In genomic region chr1:92909068-92909467, GRCm38 (mm10) we compare ENCODE assay signal across 12 mouse cellular contexts. TPM values are rescaled to one million over a fixed set of nuclear protein-coding genes. Genes with fewer than 3 reads are reported as not detected.
DNase-seq lines count a peak whose midpoint lies in the region; ATAC-seq and TF ChIP-seq lines count a peak whose summit lies in the region.
"Had no signal": no experiment of that assay in that cellular context is flagged by ENCODE, and none has a peak within 500 bp of the region (broad histone marks: within the 10 kb centered on the region; RNA-seq: fewer than 3 reads in every experiment).

No protein-coding gene starts in this region.

- DNase-seq in thymus, adult 2 months, result peak; percentile 46
- DNase-seq in thymus, adult 18-20 months, result no peak
- peak; percentile 47 for DNase-seq in embryonic facial prominence, embryonic 14.5 days (ENCODE audit: low spot score)
- peak; percentile 47 for DNase-seq in yolk sac, embryonic 10.5 days (ENCODE audit: low spot score)
- no peak for DNase-seq in heart, adult 18-20 months
- no peak for DNase-seq in lung, postnatal 4 days
- DNase-seq: adrenal gland, adult 8-10 months; lung, postnatal 14 days; right cerebral cortex, postnatal 25 days had no signal

- H3K9me3 ChIP-seq in intestine, postnatal 0 days (ENCODE audit: control insufficient read depth), result no peaks in the 10 kb centered on the region
- H3K9me3 ChIP-seq in intestine, embryonic 16.5 days (ENCODE audit: control insufficient read depth, low read length), result no peaks in the 10 kb centered on the region
- H3K9me3 ChIP-seq in embryonic facial prominence, embryonic 14.5 days (ENCODE audit: control insufficient read depth, low read length), result no peaks in the 10 kb centered on the region

- H3K4me2 ChIP-seq in intestine, postnatal 0 days (replicated peaks; ENCODE audit: low read depth), result no peak overlapping the region
- no peak overlapping the region for H3K4me2 ChIP-seq in intestine, embryonic 16.5 days (ENCODE audit: low read depth, low read length)
- H3K4me2 ChIP-seq in embryonic facial prominence, embryonic 14.5 days (ENCODE audit: low read depth, low read length), result no peak overlapping the region

- WGBS in intestine, postnatal 0 days, result 74% methylated on average over 4 of the region's 4 CpGs
- WGBS in intestine, embryonic 16.5 days, result 75% methylated on average over 4 of the region's 4 CpGs
- WGBS in thymus, adult 2 months, result 87% methylated on average over 4 of the region's 4 CpGs
- WGBS in embryonic facial prominence, embryonic 14.5 days, result 73% methylated on average over 4 of the region's 4 CpGs

- no peaks in the 10 kb centered on the region for H3K27me3 ChIP-seq in intestine, postnatal 0 days (replicated peaks; ENCODE audit: control insufficient read depth, insufficient read depth, low read length)
- H3K27me3 ChIP-seq in intestine, embryonic 16.5 days (replicated peaks; ENCODE audit: control insufficient read depth, insufficient read depth, low read length), result no peaks in the 10 kb centered on the region
- H3K27me3 ChIP-seq in thymus, adult 2 months (ENCODE audit: control insufficient read depth, insufficient read depth, low read length), result no peaks in the 10 kb centered on the region
- no peaks in the 10 kb centered on the region for H3K27me3 ChIP-seq in embryonic facial prominence, embryonic 14.5 days (replicated peaks; ENCODE audit: control insufficient read depth, insufficient read depth, low read length)

- H3K4me1 ChIP-seq in intestine, postnatal 0 days (replicated peaks; ENCODE audit: control insufficient read depth, insufficient read depth, low read length), result peaks cover 8% of the 10 kb centered on the region; the same call in 1 of the 2 replicates
- peaks cover 27% of the 10 kb centered on the region for H3K4me1 ChIP-seq in intestine, embryonic 16.5 days (ENCODE audit: control insufficient read depth, insufficient read depth, low read length)
- H3K4me1 ChIP-seq in thymus, adult 2 months (replicated peaks; ENCODE audit: control insufficient read depth, insufficient read depth, low read length), result peaks cover 39% of the 10 kb centered on the region
- H3K4me1 ChIP-seq in embryonic facial prominence, embryonic 14.5 days (ENCODE audit: control insufficient read depth, insufficient read depth, low read length), result peaks cover 24% of the 10 kb centered on the region

- peak; percentile 62 for TF ChIP-seq CTCF in intestine, postnatal 0 days (IDR thresholded peaks at IDR 0.05; ENCODE audit: low read depth)
- no peak for TF ChIP-seq CTCF in thymus, adult 2 months (IDR thresholded peaks at IDR 0.05; ENCODE audit: borderline replicate concordance, control insufficient read depth, extremely low read depth, insufficient read depth, low read length, poor library complexity)

- peaks cover 4% of the 10 kb centered on the region; the same call in 1 of the 2 replicates for H3K36me3 ChIP-seq in intestine, postnatal 0 days (ENCODE audit: control insufficient read depth, insufficient read depth)
- H3K36me3 ChIP-seq in intestine, embryonic 16.5 days (ENCODE audit: control insufficient read depth, insufficient read depth, low read length), result no peaks in the 10 kb centered on the region
- no peaks in the 10 kb centered on the region for H3K36me3 ChIP-seq in thymus, adult 2 months (ENCODE audit: control insufficient read depth, insufficient read depth, low read length)
- H3K36me3 ChIP-seq in embryonic facial prominence, embryonic 14.5 days (ENCODE audit: control insufficient read depth, insufficient read depth, low read length), result peaks cover under 1% of the 10 kb centered on the region; the same call in 1 of the 2 replicates

- no peak for TF ChIP-seq POLR2A in thymus, adult 2 months (IDR thresholded peaks at IDR 0.05; ENCODE audit: control insufficient read depth, extremely low read depth, insufficient read depth, low read length, poor library complexity)

- no peak overlapping the region for H3K27ac ChIP-seq in intestine, postnatal 0 days (ENCODE audit: low read depth, low read length)
- no peak overlapping the region for H3K27ac ChIP-seq in intestine, embryonic 16.5 days (ENCODE audit: low read length)
- no peak overlapping the region for H3K27ac ChIP-seq in thymus, adult 2 months (ENCODE audit: control insufficient read depth, insufficient read depth, low read length)
- H3K27ac ChIP-seq in embryonic facial prominence, embryonic 14.5 days (replicated peaks; ENCODE audit: low read depth, low read length), result no peak overlapping the region

- H3K4me3 ChIP-seq in intestine, postnatal 0 days (ENCODE audit: low read depth, low read length), result no peak overlapping the region
- H3K4me3 ChIP-seq in intestine, embryonic 16.5 days (ENCODE audit: low read length), result no peak overlapping the region
- H3K4me3 ChIP-seq in thymus, adult 2 months (ENCODE audit: control insufficient read depth, insufficient read depth, low read length), result no peak overlapping the region
- no peak overlapping the region for H3K4me3 ChIP-seq in embryonic facial prominence, embryonic 14.5 days (ENCODE audit: low read depth, low read length)

- no peak for ATAC-seq in intestine, postnatal 0 days
- no peak for ATAC-seq in intestine, embryonic 16.5 days
- no peak for ATAC-seq in embryonic facial prominence, embryonic 14.5 days (ENCODE audit: low read depth)

- H3K9ac ChIP-seq in intestine, postnatal 0 days (ENCODE audit: low read depth, low read length), result no peak overlapping the region
- H3K9ac ChIP-seq in intestine, embryonic 16.5 days (ENCODE audit: low read depth, low read length), result no peak overlapping the region
- no peak overlapping the region for H3K9ac ChIP-seq in embryonic facial prominence, embryonic 14.5 days (ENCODE audit: low read depth, low read length)

RNA-seq across cellular contexts. Expression of gene Rnpepl1, which starts 1.5 kb away (rescaled TPM):
- 75.0 and 87.9 TPM in 2 replicates for polyA plus RNA-seq in intestine, postnatal 0 days (2015; fragmentation: Nextera tagmentation; extraction: Ambion mirVana)
- polyA plus RNA-seq in intestine, embryonic 16.5 days (2015; fragmentation: Nextera tagmentation; extraction: Ambion mirVana), result 14.3 and 22.2 TPM in 2 replicates
- polyA plus RNA-seq in thymus, adult 2 months (2012; rRNA removed), result 440 and 540 TPM in 2 replicates
- polyA plus RNA-seq in embryonic facial prominence, embryonic 14.5 days (2014; fragmentation: Nextera tagmentation; extraction: Ambion mirVana), result 32.9 and 33.9 TPM in 2 replicates
- total RNA-seq in heart, adult 18-20 months (2021), result 10 to 100 TPM; 69.4 to 69.9 TPM

RNA-seq across cellular contexts. Expression of gene Dusp28, which starts 2.3 kb away (rescaled TPM):
- polyA plus RNA-seq in intestine, postnatal 0 days (2015; fragmentation: Nextera tagmentation; extraction: Ambion mirVana), result 18.8 and 19.2 TPM in 2 replicates
- polyA plus RNA-seq in intestine, embryonic 16.5 days (2015; fragmentation: Nextera tagmentation; extraction: Ambion mirVana), result 13.3 and 14.3 TPM in 2 replicates
- polyA plus RNA-seq in thymus, adult 2 months (2012; rRNA removed), result 69.4 and 73.5 TPM in 2 replicates
- polyA plus RNA-seq in embryonic facial prominence, embryonic 14.5 days (2014; fragmentation: Nextera tagmentation; extraction: Ambion mirVana), result 7.0 and 7.2 TPM in 2 replicates
- total RNA-seq in heart, adult 18-20 months (2021), result 10 to 100 TPM; 16.9 to 18.5 TPM

RNA-seq across cellular contexts. Expression of gene Ankmy1, which starts 6.4 kb away (rescaled TPM):
- 0.12 TPM in 1 of 2 replicates, not detected in the other for polyA plus RNA-seq in intestine, postnatal 0 days (2015; fragmentation: Nextera tagmentation; extraction: Ambion mirVana)
- 0.06 and 0.13 TPM in 2 replicates for polyA plus RNA-seq in intestine, embryonic 16.5 days (2015; fragmentation: Nextera tagmentation; extraction: Ambion mirVana)
- 3.6 and 5.5 TPM in 2 replicates for polyA plus RNA-seq in thymus, adult 2 months (2012; rRNA removed)
- 0.68 and 0.73 TPM in 2 replicates for polyA plus RNA-seq in embryonic facial prominence, embryonic 14.5 days (2014; fragmentation: Nextera tagmentation; extraction: Ambion mirVana)
- total RNA-seq in heart, adult 18-20 months (2021), result not detected
- total RNA-seq: heart, postnatal 25 days had no signal

RNA-seq across cellular contexts. Expression of gene Capn10, which starts 25.1 kb away (rescaled TPM):
- 31.6 and 34.4 TPM in 2 replicates for polyA plus RNA-seq in intestine, postnatal 0 days (2015; fragmentation: Nextera tagmentation; extraction: Ambion mirVana)
- 31.1 and 32.1 TPM in 2 replicates for polyA plus RNA-seq in intestine, embryonic 16.5 days (2015; fragmentation: Nextera tagmentation; extraction: Ambion mirVana)
- 39.9 and 42.5 TPM in 2 replicates for polyA plus RNA-seq in thymus, adult 2 months (2012; rRNA removed)
- 24.4 and 28.2 TPM in 2 replicates for polyA plus RNA-seq in embryonic facial prominence, embryonic 14.5 days (2014; fragmentation: Nextera tagmentation; extraction: Ambion mirVana)
- 1 to 10 TPM; 5.6 to 7.2 TPM for total RNA-seq in heart, adult 18-20 months (2021)

RNA-seq across cellular contexts. Expression of gene Gpr35, which starts 41.6 kb away (rescaled TPM):
- polyA plus RNA-seq in intestine, postnatal 0 days (2015; fragmentation: Nextera tagmentation; extraction: Ambion mirVana), result 4.7 and 4.8 TPM in 2 replicates
- polyA plus RNA-seq in intestine, embryonic 16.5 days (2015; fragmentation: Nextera tagmentation; extraction: Ambion mirVana), result 8.4 and 11.5 TPM in 2 replicates
- 6.0 and 8.9 TPM in 2 replicates for polyA plus RNA-seq in thymus, adult 2 months (2012; rRNA removed)
- 0.52 and 1.5 TPM in 2 replicates for polyA plus RNA-seq in embryonic facial prominence, embryonic 14.5 days (2014; fragmentation: Nextera tagmentation; extraction: Ambion mirVana)
- under 1 TPM; 0.59 to 0.62 TPM for total RNA-seq in heart, adult 18-20 months (2021)

Comparison
In these comparisons a context has a peak if more than half of its experiments do, and no peak if none do; other contexts are left out.
1. DNase-seq: peak in thymus, adult 2 months (single experiment), embryonic facial prominence, embryonic 14.5 days (single experiment) and yolk sac, embryonic 10.5 days (single experiment); none in thymus, adult 18-20 months (0 of 2), heart, adult 18-20 months (0 of 2) and lung, postnatal 4 days (0 of 2).